Mouse (Mus musculus): ENCODE data around the gene Pigk.

The Pigk gene

GRCm38 (mm10) chr3:152907683-152908082, 193.8 kb downstream of the Pigk start:
- no peak for DNase-seq

DNA sequence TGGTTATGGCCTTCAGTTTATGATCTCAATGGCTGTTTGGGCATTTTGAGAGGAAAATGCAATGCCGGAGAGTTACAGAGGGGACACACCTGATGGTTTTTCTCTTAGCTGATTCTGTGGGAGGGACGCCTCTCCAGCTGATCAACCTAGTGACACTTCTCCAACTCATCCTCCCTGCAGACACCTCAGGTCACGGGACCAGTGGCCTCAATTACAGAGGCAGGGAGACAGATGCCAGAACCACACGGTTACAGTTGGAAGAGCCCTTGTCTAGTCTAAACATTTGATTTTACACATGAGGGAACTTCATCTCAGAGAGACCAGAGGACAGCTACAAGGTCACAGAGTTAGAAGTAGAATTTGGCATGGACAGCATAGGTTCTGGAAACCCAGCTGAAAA, 197.7 kb downstream of the Pigk start:
- no peak for DNase-seq

- DNase-seq, result no peak
Observed at GRCm38 (mm10) chr3:152912216-152913101, 198.6 kb downstream of the Pigk start.

- DNase-seq, result no peak
Observed at GRCm38 (mm10) chr3:152913150-152913549, 199.2 kb downstream of the Pigk start.

GRCm38 (mm10) chr3:152913625-152914024, 199.7 kb downstream of the Pigk start:
- DNase-seq, result no peak

GRCm38 (mm10) chr3:152914376-152914775, 200.5 kb downstream of the Pigk start:
- no peak for DNase-seq

GRCm38 (mm10) chr3:152917579-152917978, 203.7 kb downstream of the Pigk start:
- no peak for DNase-seq

- DNase-seq, result no peak
Observed at GRCm38 (mm10) chr3:152919101-152919500, 205.2 kb downstream of the Pigk start.

DNA sequence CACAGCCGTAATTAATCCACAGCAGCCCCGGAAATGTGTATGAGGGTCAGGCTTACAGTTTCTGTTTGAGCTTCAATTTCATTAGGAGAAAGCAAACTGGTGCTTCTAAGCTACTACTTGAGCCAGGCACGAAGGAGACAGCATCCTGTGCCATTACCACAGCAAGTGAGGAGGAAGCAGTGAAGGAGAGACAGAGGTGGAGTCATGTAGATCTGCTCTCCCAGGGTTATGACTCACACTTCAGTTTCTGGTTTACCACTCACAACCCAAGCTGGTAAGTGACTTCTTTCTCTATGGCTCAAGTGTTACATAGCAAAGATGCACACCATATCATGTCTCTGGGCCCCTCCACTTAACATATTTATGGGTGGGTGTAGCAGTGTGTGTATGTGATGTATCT, 206.5 kb downstream of the Pigk start:
- no peak for DNase-seq

DNA sequence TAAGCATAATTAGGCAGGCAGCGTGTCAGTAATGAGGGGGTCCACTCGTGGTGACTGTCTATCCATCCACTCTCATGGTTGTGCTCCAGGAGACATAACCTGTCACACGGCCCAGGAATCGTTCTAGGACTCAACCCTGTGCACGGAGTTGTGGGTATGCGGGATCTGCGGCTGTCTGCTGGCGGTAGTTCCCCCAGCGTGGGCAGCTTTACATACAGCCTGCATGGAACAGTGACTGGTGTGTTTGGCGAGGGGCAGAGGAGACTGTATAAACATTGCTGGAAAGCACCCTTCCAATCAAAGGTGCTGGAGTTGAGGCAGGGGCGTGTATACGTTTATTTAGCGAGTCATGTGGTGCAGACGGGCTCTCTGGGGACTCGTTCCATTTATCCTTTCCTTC, 209.6 kb downstream of the Pigk start:
- DNase-seq, result no peak

GRCm38 (mm10) chr3:152925364-152925763, 211.5 kb downstream of the Pigk start:
- no peak for DNase-seq

GRCm38 (mm10) chr3:152926166-152926565, 212.3 kb downstream of the Pigk start:
- DNase-seq, result no peak

GRCm38 (mm10) chr3:152928287-152928975, 214.5 kb downstream of the Pigk start:
- no peak for DNase-seq

GRCm38 (mm10) chr3:152929256-152929787, 215.4 kb downstream of the Pigk start:
- no peak for DNase-seq

DNA sequence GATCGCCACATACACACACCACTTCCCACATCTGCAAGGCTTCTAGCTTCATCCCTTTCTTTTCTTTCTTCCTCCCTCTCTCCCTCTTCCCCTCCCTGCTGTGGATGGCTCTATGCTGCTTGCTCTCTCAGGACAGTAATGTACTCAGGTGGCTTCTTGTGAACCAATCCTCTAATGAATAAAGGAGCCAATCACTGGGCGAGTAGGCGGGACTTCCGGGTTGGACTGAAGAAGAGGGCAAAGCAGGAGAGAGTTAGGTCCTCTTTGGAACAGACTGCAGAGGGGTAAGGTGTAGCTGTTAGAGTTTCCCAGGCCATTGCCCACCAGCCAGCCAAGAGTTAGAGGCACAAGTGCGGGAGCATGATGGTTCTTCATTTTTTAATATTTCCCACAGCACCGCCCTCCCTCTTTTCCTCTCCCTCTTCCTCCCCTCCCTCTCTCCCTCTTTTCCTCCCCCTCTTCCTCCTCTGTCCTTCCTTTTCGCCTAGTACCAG, 215.9 kb downstream of the Pigk start:
- DNase-seq, result no peak

DNA sequence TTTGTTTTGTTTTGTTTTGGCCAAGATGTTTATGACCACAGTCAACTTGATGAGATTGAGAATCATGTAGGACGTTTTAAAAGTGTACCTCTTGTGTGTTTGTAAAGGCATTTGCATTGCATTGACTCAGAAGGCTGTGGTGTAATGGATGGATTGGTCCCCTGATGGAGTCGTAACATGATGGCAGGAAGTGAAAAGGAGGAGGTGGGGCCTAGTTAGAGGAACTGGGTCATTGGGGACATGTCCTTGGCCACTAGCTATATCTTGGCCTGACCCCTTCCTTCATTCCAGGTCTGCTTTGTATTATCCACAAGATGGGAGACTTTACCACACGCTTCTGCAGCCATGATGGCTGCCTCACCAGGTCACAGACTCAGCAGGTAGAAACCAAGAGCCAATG, 217.5 kb downstream of the Pigk start:
- no peak for DNase-seq

DNA sequence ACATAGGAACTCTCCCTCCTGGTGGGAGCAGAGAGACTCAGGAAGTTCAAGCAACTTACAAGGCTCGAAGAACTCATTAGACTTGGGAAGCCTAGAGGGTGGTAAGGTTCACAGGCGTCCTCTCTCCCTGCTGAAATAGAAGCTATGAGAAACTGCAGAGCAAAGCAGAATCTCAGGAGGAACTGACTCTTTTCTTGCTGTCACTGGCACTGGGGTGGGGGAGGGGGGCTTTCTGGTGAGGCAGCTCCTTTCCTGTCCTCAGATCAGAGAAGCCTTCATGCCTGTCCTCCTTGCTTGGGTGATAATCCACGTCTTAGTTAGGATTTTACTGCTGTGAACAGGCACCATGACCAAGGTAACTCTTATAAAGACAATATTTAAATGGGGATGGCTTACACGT, 218.2 kb downstream of the Pigk start:
- DNase-seq, result no peak

- no peak for DNase-seq
Observed at GRCm38 (mm10) chr3:152932544-152932943, 218.6 kb downstream of the Pigk start.

DNA sequence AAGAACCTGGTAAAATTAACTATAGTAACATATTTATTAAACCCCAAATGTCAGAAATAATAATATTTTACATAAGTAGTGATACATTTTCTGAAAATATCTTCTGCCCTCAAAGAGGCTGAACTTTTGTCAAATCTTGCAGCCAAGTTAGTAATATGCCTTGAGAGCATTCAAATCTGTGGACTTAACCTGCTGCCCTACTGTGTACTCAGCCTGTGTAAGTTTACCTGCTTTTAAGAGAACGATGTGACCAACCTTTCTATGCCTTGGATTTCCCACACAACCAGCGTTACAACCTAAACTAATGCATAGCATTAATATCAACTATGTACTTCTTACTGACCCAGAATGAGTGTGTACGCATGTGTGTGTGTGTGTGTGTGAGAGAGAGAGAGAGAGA, 219.8 kb downstream of the Pigk start:
- DNase-seq, result no peak

GRCm38 (mm10) chr3:152936313-152936712, 222.4 kb downstream of the Pigk start:
- DNase-seq, result no peak

- no peak for DNase-seq
Observed at GRCm38 (mm10) chr3:152941671-152942070, 227.8 kb downstream of the Pigk start.

DNA sequence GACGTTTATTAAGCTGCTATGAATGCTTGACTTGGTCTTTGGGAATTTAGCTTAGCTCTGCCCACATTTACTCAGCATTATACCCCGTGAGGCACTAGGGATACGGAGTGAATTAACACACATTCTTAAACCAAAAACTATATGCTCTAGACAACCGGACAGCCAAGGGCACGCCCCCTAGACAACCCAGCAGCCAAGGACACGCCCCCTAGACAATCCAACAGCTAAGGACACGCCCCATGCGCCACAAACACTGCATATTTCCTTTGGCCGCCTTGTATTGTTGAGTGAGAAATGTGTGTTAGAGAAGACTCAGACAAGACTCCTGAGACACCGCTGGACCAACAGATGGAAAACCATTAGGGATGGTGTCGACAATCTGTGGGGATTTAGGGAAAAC, 229.1 kb downstream of the Pigk start:
- DNase-seq, result no peak

DNA sequence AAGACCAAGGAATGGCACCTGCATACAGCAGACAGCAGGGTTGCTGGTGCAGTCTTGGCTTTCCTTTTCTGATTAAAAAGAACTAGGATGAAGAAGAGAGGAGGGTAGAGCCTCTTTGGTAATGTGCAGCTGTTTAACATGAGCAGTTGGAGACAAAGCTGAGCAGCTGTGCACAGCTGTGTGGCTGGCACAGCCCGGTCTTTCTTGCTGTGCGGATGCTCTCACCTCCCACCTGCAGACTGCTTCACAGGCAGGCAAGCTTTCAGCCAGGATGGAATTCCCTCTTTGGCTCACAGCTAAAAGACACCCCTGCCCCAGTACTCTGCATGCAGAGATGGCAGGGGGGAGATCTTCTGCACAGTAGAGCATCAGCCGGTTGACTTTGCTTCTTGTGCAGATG, 230.9 kb downstream of the Pigk start:
- DNase-seq, result no peak

Measured in cerebellum, adult 9-10 months (tissue).